Mouse (Mus musculus) kidney, adult 2 months (tissue): ENCODE measurements at regions not wholly inside any gene's neighbourhood (a gene's known extent, or its start where the extent isn't known, plus 50 kb on each side); places are given as distances from the start of the nearest gene placed in this dataset.

ENCODE experiments used
- CTCF ChIP-seq: fragments of 200-500 bp; conservative IDR thresholded peaks from 2 replicates; pipeline ENCODE4 v1.5.1; 2011; ENCODE audit warnings: low read depth, mild to moderate bottlenecking, control low read depth, low read length, moderate library complexity, mixed read lengths; ENCODE audit not compliant: insufficient read depth, insufficient read length
- POLR2A ChIP-seq: fragments of 200-500 bp; IDR thresholded peaks from one replicate; pipeline ENCODE4 v1.6.1; 2011; ENCODE audit warnings: low read depth, low read length, control low read depth

DNA sequence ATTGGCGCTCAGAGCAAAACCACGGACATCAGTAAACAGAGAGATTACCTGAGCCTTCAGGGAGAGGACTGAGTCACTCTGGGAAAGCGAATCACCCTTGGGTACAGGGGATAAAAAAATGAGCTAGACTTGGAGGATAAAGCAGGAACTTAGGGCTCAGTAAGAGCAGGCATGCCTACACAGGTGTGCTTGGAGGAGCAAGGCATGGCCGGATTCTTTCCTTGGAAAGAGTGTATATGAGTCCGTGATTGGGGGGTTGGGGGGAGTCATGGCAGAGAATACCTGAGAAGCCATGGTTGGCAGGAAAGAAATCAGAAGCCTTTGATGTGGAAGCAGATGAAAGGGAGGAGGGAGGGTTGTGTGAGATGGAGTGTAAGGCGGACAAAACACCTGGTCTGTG, 137.5 kb upstream of the Ppp2r2d start:
- TF ChIP-seq POLR2A (no peak), CTCF (no peak)
